Mouse (Mus musculus) ES-E14 (cell line): ENCODE data around the gene Lcorl. TPM values are rescaled to one million over a fixed set of nuclear protein-coding genes. Genes with fewer than 3 reads are reported as not detected.

ENCODE experiments used
- DNase-seq: peaks from one replicate; pipeline ENCODE4 v3.0.0-alpha.2; 2013; ENCODE audit warnings: low read depth, low spot score
- H3K27ac ChIP-seq: 2 replicates; pipeline ENCODE4 v1.5.1; 2012; ENCODE audit warnings: low read depth, mild to moderate bottlenecking, low read length, moderate library complexity, mixed read lengths; ENCODE audit not compliant: poor library complexity, insufficient read depth, severe bottlenecking
- H3K36me3 ChIP-seq: 2 replicates; pipeline ENCODE4 v1.6.1; 2012; ENCODE audit warnings: mild to moderate bottlenecking, low read length, moderate library complexity, mixed read lengths; ENCODE audit not compliant: control insufficient read depth, poor library complexity, insufficient read depth, severe bottlenecking
- H3K4me1 ChIP-seq, 2 experiments: fragments of 150-350 bp in 1 of 2; sonication (generic) in 1 of 2; 2 replicates each; pipeline ENCODE4 v1.6.1; 2012; ENCODE audit warnings: low read length in 2 of 2, mild to moderate bottlenecking in 1 of 2, mixed read lengths in 1 of 2; ENCODE audit not compliant: control insufficient read depth in 2 of 2, insufficient read depth in 2 of 2, poor library complexity in 1 of 2
- H3K4me3 ChIP-seq, 2 experiments: fragments of 150-350 bp in 1 of 2; sonication (generic) in 1 of 2; 2 replicates each; pipeline ENCODE4 v1.5.1; 2012; ENCODE audit warnings: low read length in 2 of 2, low read depth in 1 of 2, mild to moderate bottlenecking in 1 of 2, mixed read lengths in 1 of 2; ENCODE audit not compliant: insufficient read depth in 1 of 2, poor library complexity in 1 of 2, severe bottlenecking in 1 of 2
- H3K9ac ChIP-seq: 2 replicates; pipeline ENCODE4 v1.6.1; 2012; ENCODE audit warnings: low read depth, mild to moderate bottlenecking, low read length, mixed read lengths; ENCODE audit not compliant: poor library complexity, insufficient read depth, severe bottlenecking
- H3K9me3 ChIP-seq: fragments of 150-350 bp; sonication (generic); 2 replicates; pipeline ENCODE4 v1.6.1; 2012; ENCODE audit warnings: low read depth, mild to moderate bottlenecking, low read length; ENCODE audit not compliant: control insufficient read depth, insufficient read depth
- CHD2 ChIP-seq: IDR thresholded peaks from 2 replicates; pipeline ENCODE4 v1.6.1; 2014; ENCODE audit warnings: mild to moderate bottlenecking, low read depth, low read length, inconsistent platforms
- HCFC1 ChIP-seq: IDR thresholded peaks from 2 replicates; pipeline ENCODE4 v1.6.1; 2012; ENCODE audit warnings: low read length, inconsistent platforms, borderline replicate concordance; ENCODE audit not compliant: insufficient read depth
- MAFK ChIP-seq: IDR thresholded peaks from 2 replicates; pipeline ENCODE4 v1.6.1; 2014; ENCODE audit warnings: mild to moderate bottlenecking, low read depth, low read length, inconsistent platforms; ENCODE audit not compliant: insufficient read depth
- ZC3H11A ChIP-seq: IDR thresholded peaks from 2 replicates; pipeline ENCODE4 v1.6.1; 2012; ENCODE audit warnings: low read depth, mild to moderate bottlenecking, inconsistent platforms, low read length, borderline replicate concordance
- ZNF384 ChIP-seq: IDR thresholded peaks from 2 replicates; pipeline ENCODE4 v1.6.1; 2012; ENCODE audit warnings: low read depth, low read length, inconsistent platforms
- in situ Hi-C, 2 experiments: fragments of 600-800 bp; cut with MboI; formaldehyde crosslinking; loops; one replicate each; pipeline ENCODE4 v1.15.1; 2025; ENCODE audit warnings: low sequenced_read_pairs in 2 of 2, inconsistent platforms in 1 of 2; ENCODE audit not compliant: unreplicated experiment in 2 of 2
- total RNA-seq: library from RNA; depleted of rRNA; stranded (reverse); fragments of 300-350 nt; gene quantifications from 2 replicates; pipeline ENCODE4 v1.2.3, GENCODE M21; 2012

Lcorl gene
- total RNA-seq, 1 experiment = 11.0 TPM

DNA sequence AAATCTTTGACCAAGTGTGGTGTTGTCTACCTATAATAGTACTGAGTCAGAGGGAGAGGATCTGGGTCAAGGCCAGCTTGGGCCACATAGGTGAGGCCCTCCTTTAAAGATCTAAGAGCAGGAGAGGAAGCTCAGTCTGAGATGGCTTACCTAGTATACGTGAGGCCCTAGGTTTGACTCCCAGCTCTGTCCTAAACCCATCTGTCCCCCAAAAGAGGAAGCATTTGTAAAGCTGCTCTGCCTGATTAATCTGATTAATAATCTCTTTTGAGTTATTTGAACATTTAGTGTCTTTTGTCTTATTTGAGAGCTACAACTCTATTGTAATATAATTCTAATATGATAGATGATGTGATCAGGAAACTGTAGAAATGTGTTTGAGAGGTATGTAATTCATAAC lies 174.0 kb downstream of the Lcorl start:
- no peaks in the 10 kb centered on the region for H3K9me3 ChIP-seq
- in situ Hi-C loops = no loop called here
- H3K4me3 ChIP-seq = no peak overlapping the region
- no peak for TF ChIP-seq ZC3H11A
- TF ChIP-seq HCFC1 = no peak
- TF ChIP-seq MAFK = no peak
- TF ChIP-seq ZNF384 = no peak
- TF ChIP-seq CHD2 = no peak
- no peak overlapping the region for H3K27ac ChIP-seq
- H3K36me3 ChIP-seq = peaks cover 2% of the 10 kb centered on the region
- no peaks in the 10 kb centered on the region for H3K4me1 ChIP-seq
- no peak overlapping the region for H3K9ac ChIP-seq
- DNase-seq = no peak

DNA sequence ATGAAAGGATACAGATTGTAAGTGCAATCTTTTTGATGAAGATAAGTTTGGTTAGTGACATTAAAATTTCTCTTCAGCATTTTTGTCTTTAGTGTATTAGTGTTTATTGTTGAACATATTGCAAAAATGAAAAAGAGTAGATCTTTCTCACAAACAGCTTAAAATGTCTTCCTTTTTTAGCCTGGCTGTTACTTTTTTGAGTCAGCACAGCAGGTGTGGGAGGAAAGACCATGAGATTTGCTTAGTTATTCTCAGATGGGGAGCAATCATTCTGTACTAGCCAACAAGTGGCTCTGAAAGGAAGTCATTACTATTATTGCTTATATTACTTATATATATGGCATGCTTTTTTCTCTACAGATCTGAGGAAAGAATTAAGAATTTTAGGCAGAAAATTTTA lies 177.5 kb downstream of the Lcorl start:
- H3K36me3 ChIP-seq = peaks cover 8% of the 10 kb centered on the region
- no peak for DNase-seq
- H3K4me3 ChIP-seq = no peak overlapping the region
- no peaks in the 10 kb centered on the region for H3K9me3 ChIP-seq
- TF ChIP-seq CHD2 = no peak
- TF ChIP-seq ZC3H11A = no peak
- no peak for TF ChIP-seq MAFK
- TF ChIP-seq HCFC1 = no peak
- TF ChIP-seq ZNF384 = no peak
- no peaks in the 10 kb centered on the region for H3K4me1 ChIP-seq
- H3K27ac ChIP-seq = no peak overlapping the region
- H3K9ac ChIP-seq = no peak overlapping the region
- in situ Hi-C loops = no loop called here

DNA sequence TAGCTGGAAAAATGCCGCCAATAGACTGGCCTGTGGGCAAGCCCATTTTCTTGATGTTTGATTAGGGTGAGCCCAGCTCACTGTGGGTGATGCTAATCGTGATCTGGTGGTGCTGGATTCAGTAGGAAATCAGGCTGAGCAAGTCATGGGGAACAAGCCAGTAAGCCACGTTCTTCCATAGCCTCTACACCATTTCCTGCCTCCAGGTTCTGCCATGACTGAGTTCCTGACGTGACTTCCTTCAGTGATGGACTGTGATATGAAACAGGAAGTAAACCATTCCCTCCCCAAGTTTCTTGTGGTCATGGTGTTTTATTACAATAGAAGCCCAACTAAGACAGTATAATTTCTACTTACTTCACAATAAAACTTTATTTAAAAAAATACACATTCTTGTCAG lies 179.8 kb downstream of the Lcorl start:
- in situ Hi-C loops = no loop called here
- H3K9ac ChIP-seq = no peak overlapping the region
- H3K27ac ChIP-seq = no peak overlapping the region
- H3K4me1 ChIP-seq = no peaks in the 10 kb centered on the region
- DNase-seq = no peak
- no peak for TF ChIP-seq HCFC1
- no peak for TF ChIP-seq MAFK
- TF ChIP-seq ZNF384 = no peak
- no peak for TF ChIP-seq ZC3H11A
- TF ChIP-seq CHD2 = no peak
- H3K9me3 ChIP-seq = no peaks in the 10 kb centered on the region
- H3K36me3 ChIP-seq = peaks cover 8% of the 10 kb centered on the region
- no peak overlapping the region for H3K4me3 ChIP-seq

DNA sequence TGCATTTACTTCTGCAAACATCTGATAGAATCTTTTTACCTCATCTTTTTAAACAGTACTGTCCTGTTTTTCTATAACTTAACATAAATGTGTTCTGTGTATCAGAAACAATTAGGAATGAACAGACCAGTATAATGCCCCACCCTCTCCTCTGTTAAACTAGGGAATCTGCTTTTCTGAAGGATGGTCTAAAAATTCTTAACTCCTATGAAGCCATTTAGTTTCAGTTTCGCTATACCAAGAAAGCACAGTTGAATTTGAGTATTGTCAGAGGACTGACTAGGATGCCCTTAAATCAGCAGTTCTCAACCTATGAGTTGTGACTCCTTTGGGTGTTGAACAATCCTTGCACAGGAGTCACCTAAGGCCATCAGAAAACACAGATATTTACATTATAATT lies 182.4 kb downstream of the Lcorl start:
- Histone ChIP-seq H3K9ac (no peak overlapping the region), H3K4me3 (no peak overlapping the region), H3K36me3 (peaks cover 8% of the 10 kb centered on the region), H3K4me1 (no peaks in the 10 kb centered on the region), H3K9me3 (no peaks in the 10 kb centered on the region), H3K27ac (no peak overlapping the region)
- in situ Hi-C loops = no loop called here
- DNase-seq = no peak
- no peak for TF ChIP-seq ZNF384
- no peak for TF ChIP-seq CHD2
- TF ChIP-seq MAFK = no peak
- no peak for TF ChIP-seq ZC3H11A
- TF ChIP-seq HCFC1 = no peak
